Mouse (Mus musculus) lung, postnatal 10 days (tissue): ENCODE data around the gene Mon1b.

ENCODE experiments used
- DNase-seq: peaks from one replicate; pipeline ENCODE4 v3.0.0; 2021

Gene Mon1b

DNA sequence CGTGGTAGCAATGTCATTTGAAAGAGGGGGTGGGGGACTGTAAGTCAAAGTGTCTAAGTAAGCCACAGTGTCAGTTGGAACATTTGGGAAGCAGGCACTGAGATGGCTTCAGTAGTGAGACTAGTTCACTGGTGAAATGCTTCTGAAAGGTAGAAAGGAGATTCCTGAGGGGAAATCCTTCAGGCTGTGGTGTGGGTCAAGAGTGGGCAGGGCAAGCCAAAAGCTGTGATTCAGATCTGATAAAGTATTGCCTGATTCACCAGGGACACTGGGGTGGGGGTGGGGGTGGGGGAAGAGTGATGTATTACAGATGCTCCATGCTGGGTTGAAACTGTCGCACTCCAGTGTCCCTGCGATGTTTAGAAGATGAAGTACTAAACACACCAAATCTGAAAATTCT lies 39.2 kb downstream of the Mon1b start:
- DNase-seq, result no peak

DNA sequence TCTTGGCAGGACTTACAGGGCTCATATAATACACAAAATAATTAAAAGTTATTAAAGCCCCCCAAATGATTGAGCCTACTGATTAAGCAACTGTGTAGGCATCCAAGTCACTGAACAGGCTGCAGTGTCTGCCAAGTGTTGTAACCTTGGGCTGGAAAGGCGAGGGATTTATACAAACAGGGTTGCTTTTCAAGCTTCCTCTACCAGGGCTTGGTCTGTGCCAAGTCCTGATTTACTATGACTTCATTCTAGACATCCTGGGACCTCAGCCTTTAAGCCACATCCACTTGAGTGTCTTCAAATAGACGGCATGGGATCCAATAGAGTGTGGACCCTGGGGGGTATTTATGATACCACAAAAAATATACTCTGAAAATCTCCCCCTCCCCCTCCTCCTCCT lies 39.9 kb downstream of the Mon1b start:
- no peak for DNase-seq

DNA sequence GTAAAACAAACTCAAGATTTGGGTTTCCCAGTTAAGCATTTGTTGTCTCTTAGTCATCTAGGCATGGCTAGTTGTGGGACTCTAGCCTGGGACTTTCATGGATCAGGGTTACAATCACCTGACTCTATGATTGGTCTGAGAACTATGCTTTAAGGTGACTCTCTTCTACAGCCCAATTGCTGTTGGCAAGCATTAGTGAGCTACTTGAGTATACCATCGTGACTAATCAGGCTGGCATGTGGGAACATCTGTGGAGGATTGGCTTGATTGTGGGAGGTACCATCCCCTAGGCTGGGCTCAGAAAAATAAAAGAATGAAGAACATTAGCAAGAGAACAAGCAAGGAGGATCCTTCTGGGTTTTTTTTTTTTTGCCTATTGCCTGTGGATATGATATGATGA lies 41.4 kb downstream of the Mon1b start:
- DNase-seq, result no peak

DNA sequence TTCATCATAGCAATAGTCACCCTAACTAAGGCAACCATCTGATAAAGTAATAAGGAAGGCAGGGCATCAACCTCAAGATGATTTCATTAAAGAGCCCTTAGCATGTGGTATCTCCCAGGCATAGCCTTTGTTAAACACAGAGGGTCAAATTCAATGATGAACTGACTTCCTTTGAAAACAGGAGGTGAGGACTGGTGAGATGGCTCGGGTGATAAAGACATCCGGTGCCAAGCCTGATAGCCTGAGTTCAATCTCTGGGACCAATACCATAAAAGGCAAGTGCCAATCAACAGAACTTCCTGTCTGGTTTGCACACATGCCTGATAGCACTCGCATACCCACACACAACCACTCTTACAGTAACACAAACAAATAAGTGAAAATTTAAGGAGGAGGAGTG lies 44.0 kb downstream of the Mon1b start:
- no peak for DNase-seq

DNA sequence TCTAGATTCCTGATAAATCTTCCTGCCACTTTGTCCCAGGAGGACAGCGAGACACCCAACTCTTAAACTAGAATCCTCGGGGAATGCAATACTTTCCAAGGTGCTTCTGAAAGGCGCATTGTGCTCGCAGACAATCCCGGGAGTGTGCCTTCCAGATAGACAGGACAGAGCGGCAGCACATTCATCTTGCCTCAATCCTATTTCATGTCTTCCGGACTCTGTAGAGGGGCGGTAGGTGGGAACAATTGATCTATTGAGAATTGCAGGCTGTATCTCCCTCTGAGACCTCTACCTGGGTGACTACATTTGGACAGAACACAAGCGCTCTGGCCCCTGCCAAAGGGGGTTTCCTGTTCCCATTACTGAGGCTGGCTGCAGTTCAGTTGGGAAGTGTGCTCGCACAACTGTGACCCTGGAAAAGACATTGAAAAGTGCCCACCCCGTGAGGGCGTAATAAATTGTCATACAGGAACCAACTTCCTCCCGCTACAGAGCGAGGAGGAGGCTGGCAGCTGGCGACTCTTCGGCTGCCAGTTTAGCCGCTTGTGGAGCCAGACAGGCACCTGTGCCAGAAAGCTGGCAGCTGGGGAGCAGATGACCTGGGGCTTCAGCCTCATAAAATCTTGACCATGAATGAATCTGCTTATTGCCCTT lies 52.6 kb downstream of the Mon1b start:
- DNase-seq, result peak; percentile 25

DNA sequence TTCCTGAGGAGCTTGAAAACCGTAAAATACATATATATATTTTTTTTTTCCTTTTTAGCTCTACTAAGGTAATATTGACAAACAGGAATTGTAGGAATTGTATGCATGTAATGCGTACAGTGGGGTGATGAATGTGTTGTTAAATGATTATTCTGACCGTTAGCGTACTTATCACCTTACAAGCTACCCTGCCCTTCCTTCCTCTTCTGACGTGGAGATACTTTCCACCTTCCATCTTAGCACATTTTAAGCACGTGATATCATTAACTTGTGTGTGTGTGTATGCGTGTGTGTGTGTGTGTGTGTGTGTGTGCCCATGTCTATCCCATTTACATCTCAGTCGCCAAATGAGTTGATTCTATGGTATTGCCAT lies 53.1 kb downstream of the Mon1b start:
- DNase-seq, result no peak

DNA sequence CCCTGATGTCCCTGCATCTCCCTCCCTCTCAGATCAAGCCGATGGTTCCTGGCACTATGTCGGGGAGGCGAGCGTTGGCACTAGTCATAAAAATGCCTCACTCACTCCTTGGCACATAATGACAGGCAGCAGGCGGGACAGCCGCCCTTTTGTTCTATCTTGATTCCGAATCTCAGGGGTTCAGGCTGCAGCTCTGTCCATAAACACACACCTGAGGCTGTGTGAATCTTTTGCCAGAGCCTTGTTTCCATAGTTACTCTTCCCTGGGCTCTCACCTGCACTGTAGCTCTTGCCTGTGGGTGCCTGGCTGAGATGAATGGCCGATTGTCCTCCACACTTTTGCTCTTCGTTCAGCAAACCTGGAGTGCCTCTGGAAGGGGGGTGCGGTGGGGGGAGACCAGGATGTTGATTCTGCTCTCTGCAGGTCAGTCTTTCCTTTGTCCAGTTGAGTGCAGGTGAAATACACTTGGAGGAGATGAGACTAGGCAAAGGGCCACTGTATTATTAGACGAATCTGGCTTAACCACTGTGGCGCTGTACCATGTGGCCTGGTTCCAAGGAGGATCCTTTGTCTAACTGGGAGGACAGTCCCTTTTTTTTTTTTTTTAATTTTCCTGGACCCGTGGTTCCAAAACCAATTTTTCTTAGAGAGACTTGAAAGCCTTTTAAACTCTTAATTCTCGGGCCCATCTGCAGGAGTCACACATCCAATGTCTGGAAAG lies 56.4 kb downstream of the Mon1b start:
- no peak for DNase-seq
